Mouse (Mus musculus): ENCODE data around the gene Hmbs.
A peak's percentile ranks its signal among the peaks of the same experiment; 100 is the strongest.
"Not testable (repeated sequence)": the region's sequence is repeated elsewhere in the genome, so short reads cannot be mapped to it uniquely, and the experiment has no call there.

The Hmbs gene

GRCm38 (mm10) chr9:44345570-44346433 lies 1.8 kb upstream of the Hmbs start:
- DNase-seq (ENCODE audit: low read depth, low spot score): peak; percentile 47

GRCm38 (mm10) chr9:44343290-44343689 lies 738 bp downstream of the Hmbs start:
- DNase-seq (ENCODE audit: low read depth, low spot score): peak; percentile 24

GRCm38 (mm10) chr9:44342605-44343004 lies 1.4 kb downstream of the Hmbs start:
- no peak for DNase-seq (ENCODE audit: low read depth, low spot score)

GRCm38 (mm10) chr9:44342173-44342572 lies 1.9 kb downstream of the Hmbs start:
- no peak for DNase-seq (ENCODE audit: low read depth, low spot score)

GRCm38 (mm10) chr9:44341487-44341886 lies 2.5 kb downstream of the Hmbs start:
- DNase-seq (ENCODE audit: low read depth, low spot score): no peak

- DNase-seq (ENCODE audit: low read depth, low spot score): no peak
Observed at GRCm38 (mm10) chr9:44338574-44338973, 5.5 kb downstream of the Hmbs start.

GRCm38 (mm10) chr9:44337436-44338169 lies 6.4 kb downstream of the Hmbs start:
- DNase-seq (ENCODE audit: low read depth, low spot score): no peak

GRCm38 (mm10) chr9:44336964-44337363 lies 7.1 kb downstream of the Hmbs start:
- DNase-seq (ENCODE audit: low read depth, low spot score): no peak

- DNase-seq (ENCODE audit: low read depth, low spot score): not testable (repeated sequence)
Observed at GRCm38 (mm10) chr9:44336513-44336912, 7.5 kb downstream of the Hmbs start.

GRCm38 (mm10) chr9:44336093-44336406 lies 8.0 kb downstream of the Hmbs start:
- peak; percentile 34 for DNase-seq (ENCODE audit: low read depth, low spot score)

GRCm38 (mm10) chr9:44335331-44336092 lies 8.5 kb downstream of the Hmbs start:
- peak; percentile 23 for DNase-seq (ENCODE audit: low read depth, low spot score)

- peak; percentile 100 for DNase-seq (ENCODE audit: low read depth, low spot score)
Observed at GRCm38 (mm10) chr9:44334396-44335330, 9.4 kb downstream of the Hmbs start, which contains the start of gene H2afx. Gene H2afx (plus strand): TSS chr9:44334694.

- DNase-seq (ENCODE audit: low read depth, low spot score): no peak
Observed at GRCm38 (mm10) chr9:44332918-44333638, 10.9 kb downstream of the Hmbs start.

- no peak for DNase-seq (ENCODE audit: low read depth, low spot score)
Observed at GRCm38 (mm10) chr9:44330736-44331135, 13.3 kb downstream of the Hmbs start.

GRCm38 (mm10) chr9:44327926-44328325 lies 16.1 kb downstream of the Hmbs start:
- no peak for DNase-seq (ENCODE audit: low read depth, low spot score)

- DNase-seq (ENCODE audit: low read depth, low spot score): no peak
Observed at GRCm38 (mm10) chr9:44327064-44327711, 16.8 kb downstream of the Hmbs start.

- DNase-seq (ENCODE audit: low read depth, low spot score): peak; percentile 97
Observed at GRCm38 (mm10) chr9:44326371-44327063, 17.5 kb downstream of the Hmbs start.

- no peak for DNase-seq (ENCODE audit: low read depth, low spot score)
Observed at GRCm38 (mm10) chr9:44325768-44326370, 18.2 kb downstream of the Hmbs start, which contains the start of gene Dpagt1. Gene Dpagt1 (plus strand): TSS chr9:44326019.
